Mouse (Mus musculus) heart, adult 2 months (tissue): ENCODE measurements around the gene Erh.
A peak's percentile ranks its signal among the peaks of the same experiment; 100 is the strongest.

Source experiments
- CTCF ChIP-seq: fragments of 200-600 bp; IDR thresholded peaks from 2 replicates; pipeline ENCODE4 v1.8.1; 2022; ENCODE audit warnings: antibody characterized with exemption, mild to moderate bottlenecking, moderate library complexity
- POLR2A ChIP-seq: fragments of 200-500 bp; IDR thresholded peaks from 2 replicates; pipeline ENCODE4 v1.6.1; 2011; ENCODE audit warnings: mild to moderate bottlenecking, low read depth, low read length, control low read depth; ENCODE audit not compliant: insufficient read depth

- TF ChIP-seq CTCF (peak; percentile 76), POLR2A (no peak)
Observed at GRCm38 (mm10) chr12:80681340-80681739, 37.2 kb upstream of the Erh start.
